Comparison of ENCODE assay signal across 14 mouse cellular contexts in genomic region chr11:9868454-9869130, GRCm38 (mm10).
"Had no signal": no experiment of that assay in that cellular context is flagged by ENCODE, and none has a peak within 500 bp of the region (broad histone marks: within the 10 kb centered on the region; RNA-seq: fewer than 3 reads in every experiment).

No protein-coding gene starts in this region.

- H3K4me3 ChIP-seq: limb, embryonic 15.5 days; liver, embryonic 13.5 days; lung, embryonic 15.5 days; neural tube, embryonic 12.5 days had no signal

- ATAC-seq: liver, postnatal 0 days had no signal

- H3K4me2 ChIP-seq: limb, embryonic 15.5 days; liver, embryonic 13.5 days; lung, embryonic 15.5 days; neural tube, embryonic 12.5 days had no signal

- H3K27me3 ChIP-seq: limb, embryonic 15.5 days; liver, embryonic 13.5 days; lung, embryonic 15.5 days; neural tube, embryonic 12.5 days had no signal

- H3K27ac ChIP-seq: kidney, postnatal 0 days; limb, embryonic 15.5 days; liver, embryonic 13.5 days; lung, embryonic 15.5 days; macrophage; neural tube, embryonic 12.5 days; stomach, postnatal 0 days had no signal

- H3K9ac ChIP-seq: limb, embryonic 15.5 days; liver, embryonic 13.5 days; liver, postnatal 0 days; lung, embryonic 15.5 days; neural tube, embryonic 12.5 days had no signal

- H3K36me3 ChIP-seq: limb, embryonic 15.5 days; liver, embryonic 13.5 days; lung, embryonic 15.5 days; neural tube, embryonic 12.5 days had no signal

- DNase-seq: kidney, adult 9 months; kidney, postnatal 36 days; layer of hippocampus, adult 9-11 months; layer of hippocampus, postnatal 36 days; liver, embryonic 13.5 days; liver, postnatal 0 days; lung, postnatal 14 days; thymus, postnatal 4 days had no signal

- H3K9me3 ChIP-seq: limb, embryonic 15.5 days; liver, embryonic 13.5 days; lung, embryonic 15.5 days; neural tube, embryonic 12.5 days had no signal

- H3K4me1 ChIP-seq: limb, embryonic 15.5 days; liver, embryonic 13.5 days; lung, embryonic 15.5 days; neural tube, embryonic 12.5 days had no signal
